Mouse (Mus musculus): ENCODE measurements around the gene Prss16. TPM values are rescaled to one million over a fixed set of nuclear protein-coding genes. Genes with fewer than 3 reads are reported as not detected.

Prss16 gene
- polyA plus RNA-seq, 1 experiment from 2014 or later, result 0.95 TPM

DNA sequence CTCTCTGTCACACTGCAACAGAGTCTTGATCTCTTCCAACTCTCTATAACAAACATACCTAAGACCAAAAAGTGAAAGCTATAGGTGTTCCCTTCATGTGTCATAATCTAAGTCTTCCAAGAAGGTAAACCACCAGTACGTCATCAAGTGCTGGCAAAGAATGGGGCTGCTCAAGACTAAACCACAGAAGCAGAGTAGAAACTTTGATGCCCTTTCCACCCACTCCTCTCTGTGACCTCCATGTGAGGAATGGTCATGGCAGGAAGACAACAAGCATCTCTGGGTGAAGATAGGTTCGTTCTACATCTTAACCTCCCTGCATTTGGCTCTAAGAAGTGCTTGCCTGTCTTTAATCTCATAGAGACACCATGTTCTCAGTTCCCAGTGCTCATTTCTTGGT lies 25.1 kb downstream of the Prss16 start:
- Histone ChIP-seq H3K4me3 (no peak overlapping the region), H3K4me1 (peaks cover 5% of the 10 kb centered on the region; the same call in 1 of the 2 replicates), H3K27ac (no peak overlapping the region), H3K27me3 (peaks cover 47% of the 10 kb centered on the region), H3K9me3 (no peaks in the 10 kb centered on the region), H3K9ac (no peak overlapping the region), H3K4me2 (replicated peaks) (no peak overlapping the region), H3K36me3 (no peaks in the 10 kb centered on the region)
- no peak for ATAC-seq (ENCODE audit: insufficient number of reproducible peaks, insufficient read depth, low FRiP score, low TSS enrichment)
- WGBS, result 89% methylated on average over 2 of the region's 2 CpGs

DNA sequence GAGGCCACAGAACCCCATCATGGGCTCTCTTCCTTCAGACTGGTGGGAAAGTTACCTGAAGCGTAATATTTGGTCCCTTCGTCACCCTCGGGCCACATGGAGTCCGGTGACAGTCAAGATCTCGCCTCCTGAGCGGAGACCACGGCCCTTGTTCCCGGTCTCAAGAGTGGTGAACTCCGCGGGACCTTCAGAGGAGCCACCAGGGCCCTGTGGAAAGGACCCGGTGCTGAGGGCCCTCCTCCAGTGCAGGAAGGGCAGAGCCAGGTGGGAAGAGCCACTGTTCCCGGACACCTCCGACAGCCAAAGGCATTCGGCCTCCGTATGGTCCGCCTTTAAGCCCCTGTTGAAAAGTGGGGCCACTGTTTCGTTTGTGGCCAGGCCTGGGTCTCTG lies 27.7 kb downstream of the Prss16 start:
- no peaks in the 10 kb centered on the region for H3K9me3 ChIP-seq
- H3K27me3 ChIP-seq, result peaks cover 47% of the 10 kb centered on the region
- peak overlapping the region; percentile 51 for H3K4me3 ChIP-seq
- no peaks in the 10 kb centered on the region for H3K36me3 ChIP-seq
- H3K27ac ChIP-seq, result no peak overlapping the region
- WGBS, result 5% methylated on average over 17 of the region's 17 CpGs
- H3K4me1 ChIP-seq, result peaks cover 5% of the 10 kb centered on the region; the same call in 1 of the 2 replicates
- H3K4me2 ChIP-seq (replicated peaks), result peak overlapping the region; percentile 85
- ATAC-seq (ENCODE audit: insufficient number of reproducible peaks, insufficient read depth, low FRiP score, low TSS enrichment), result no peak
- peak overlapping the region; percentile 65 for H3K9ac ChIP-seq

DNA sequence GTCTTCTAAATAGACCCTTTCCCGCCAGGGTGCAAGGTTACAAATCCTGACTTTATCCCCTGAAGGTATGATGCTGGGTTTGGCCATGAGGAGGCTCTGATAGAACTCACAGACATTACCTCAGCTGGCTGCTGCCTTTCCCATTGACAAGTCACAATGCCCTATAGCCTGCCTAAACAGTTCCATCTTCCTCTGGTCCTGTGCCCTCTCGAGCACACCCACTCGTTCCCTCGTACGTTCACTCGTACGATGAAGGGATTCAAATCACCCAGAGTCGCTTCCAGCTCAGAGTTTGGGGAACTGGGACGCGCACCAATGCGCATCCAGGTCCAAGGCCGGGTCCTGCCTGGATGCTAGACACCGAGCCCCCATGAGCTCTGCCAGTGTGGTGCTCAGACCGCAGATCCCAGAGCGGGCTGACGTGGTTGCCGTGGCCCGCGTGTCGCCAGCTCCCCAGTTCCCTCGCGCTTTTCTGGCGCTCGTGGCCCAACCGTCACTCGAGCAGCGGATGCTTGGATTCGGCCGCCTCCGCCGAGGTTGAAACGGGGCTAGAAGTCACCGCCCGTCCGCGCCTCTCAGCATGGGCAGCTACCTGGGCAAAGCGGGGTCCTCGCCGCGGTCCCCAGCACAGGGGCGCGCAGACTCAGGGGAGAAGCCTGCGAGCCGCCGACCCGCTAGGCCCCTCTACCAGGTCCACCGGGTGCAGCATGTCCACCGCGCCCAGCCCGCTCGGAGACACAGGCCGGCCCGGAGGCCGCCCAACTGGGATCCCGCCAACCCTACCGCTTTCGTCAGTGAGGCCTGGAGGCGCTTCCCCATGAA lies 28.4 kb downstream of the Prss16 start, which contains the start of gene Pom121l2:
Gene Pom121l2, plus strand, starts transcription at position 214 of the 822 bp plus-strand sequence.
- H3K27me3 ChIP-seq, result peaks cover 47% of the 10 kb centered on the region
- no peak within 1 kb of the TSS for H3K27ac ChIP-seq
- H3K4me1 ChIP-seq, result peaks cover 5% of the 10 kb centered on the region; the same call in 1 of the 2 replicates
- H3K4me2 ChIP-seq (replicated peaks), result peak within 1 kb of the TSS; percentile 85
- H3K9ac ChIP-seq, result peak within 1 kb of the TSS; percentile 65
- peak within 1 kb of the TSS; percentile 51 for H3K4me3 ChIP-seq
- H3K9me3 ChIP-seq, result no peaks in the 10 kb centered on the region
- under 1% methylated on average over 56 of the region's 58 CpGs for WGBS
- no peaks in the 10 kb centered on the region for H3K36me3 ChIP-seq
- ATAC-seq (ENCODE audit: insufficient number of reproducible peaks, insufficient read depth, low FRiP score, low TSS enrichment), result no peak

DNA sequence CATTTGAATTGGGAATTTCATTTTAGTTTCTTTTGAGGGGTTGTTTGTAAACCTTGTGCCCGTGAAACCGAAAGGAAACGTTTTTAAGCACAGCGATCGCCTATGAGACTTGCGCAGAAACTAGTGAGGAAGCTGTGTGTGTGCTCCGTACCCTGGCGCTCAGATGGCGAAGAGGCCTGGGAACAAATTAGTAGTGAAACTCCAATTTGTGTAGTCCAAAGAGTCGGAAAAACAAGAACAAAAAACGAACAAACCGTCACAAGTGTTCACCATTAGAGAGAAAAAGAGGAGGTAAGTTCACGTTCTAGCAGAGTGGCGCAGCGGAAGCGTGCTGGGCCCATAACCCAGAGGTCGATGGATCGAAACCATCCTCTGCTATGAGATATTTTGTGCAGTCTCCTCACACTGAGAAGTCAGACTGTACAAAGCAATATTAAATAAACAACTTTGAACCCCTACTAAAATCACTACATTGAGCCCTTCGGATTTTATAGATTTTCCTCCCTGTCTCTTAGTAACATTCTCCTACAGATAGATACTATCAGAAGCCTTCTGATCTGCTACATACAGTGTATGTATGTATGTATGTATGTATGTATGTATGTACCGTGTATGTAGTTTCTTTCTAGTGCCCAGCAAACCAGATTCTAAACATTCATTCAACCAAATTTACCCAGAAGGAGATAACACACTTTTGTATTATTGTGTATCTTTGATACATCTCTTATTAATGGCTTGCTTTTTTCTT lies 34.6 kb downstream of the Prss16 start:
- Histone ChIP-seq H3K27ac (peak overlapping the region; percentile 90), H3K36me3 (no peaks in the 10 kb centered on the region), H3K4me2 (replicated peaks) (peak overlapping the region; percentile 35), H3K9ac (peak overlapping the region; percentile 66), H3K27me3 (peaks cover under 1% of the 10 kb centered on the region; the same call in 1 of the 2 replicates), H3K4me3 (peak overlapping the region; percentile 57), H3K9me3 (no peaks in the 10 kb centered on the region), H3K4me1 (no peaks in the 10 kb centered on the region)
- WGBS, result 4% methylated on average over 20 of the region's 20 CpGs
- peak; percentile 86 for ATAC-seq (ENCODE audit: insufficient number of reproducible peaks, insufficient read depth, low FRiP score, low TSS enrichment)

DNA sequence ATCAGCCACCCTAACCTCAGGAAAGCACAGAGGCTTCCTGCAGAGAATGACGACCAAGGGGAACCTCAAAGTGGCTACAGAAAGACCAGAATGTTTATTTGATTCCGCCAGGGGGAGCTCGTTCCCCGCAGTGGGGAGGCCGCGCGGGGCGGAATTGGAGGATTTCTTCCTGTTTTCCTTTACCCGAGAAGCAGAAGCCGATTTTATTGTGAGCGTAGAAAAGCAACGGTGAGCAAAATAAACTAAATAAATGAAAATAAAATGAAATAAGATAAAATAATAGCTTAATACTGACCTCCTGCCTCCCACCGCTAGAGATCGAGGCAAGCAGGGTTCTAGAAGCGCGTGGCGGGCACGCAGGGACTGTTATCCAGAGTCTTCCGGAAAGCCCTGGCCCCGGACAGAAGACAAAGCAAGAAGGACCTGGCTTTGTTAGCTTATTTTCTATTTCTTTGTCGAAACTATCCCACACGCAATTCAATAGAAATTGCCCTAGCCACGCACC lies 35.3 kb downstream of the Prss16 start:
- H3K4me2 ChIP-seq (replicated peaks), result peak overlapping the region; percentile 35
- peak overlapping the region; percentile 90 for H3K27ac ChIP-seq
- peak overlapping the region; percentile 57 for H3K4me3 ChIP-seq
- H3K9ac ChIP-seq, result peak overlapping the region; percentile 66
- no peaks in the 10 kb centered on the region for H3K4me1 ChIP-seq
- ATAC-seq (ENCODE audit: insufficient number of reproducible peaks, insufficient read depth, low FRiP score, low TSS enrichment), result peak; percentile 45; the same call in 1 of the 2 replicates
- H3K36me3 ChIP-seq, result no peaks in the 10 kb centered on the region
- under 1% methylated on average over 23 of the region's 23 CpGs for WGBS
- H3K27me3 ChIP-seq, result no peaks in the 10 kb centered on the region; the same call in 1 of the 2 replicates
- H3K9me3 ChIP-seq, result no peaks in the 10 kb centered on the region

DNA sequence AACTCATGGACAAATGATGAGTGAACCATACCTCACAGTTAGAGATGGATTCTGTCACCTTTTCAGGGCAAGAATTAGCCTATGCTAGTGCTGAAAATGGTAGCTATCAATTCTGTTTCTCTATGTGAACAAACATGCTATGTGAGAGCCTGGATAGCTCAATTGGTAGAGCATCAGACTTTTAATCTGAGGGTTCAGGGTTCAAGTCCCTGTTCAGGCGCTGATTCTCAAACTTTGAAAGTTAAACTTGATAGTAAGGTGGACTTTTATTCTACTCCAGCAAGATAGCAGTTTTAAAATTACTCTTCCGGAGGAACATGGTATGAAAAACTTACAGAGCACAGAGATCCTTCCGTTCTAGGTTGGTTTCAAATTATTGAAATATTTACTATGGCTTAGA lies 37.9 kb downstream of the Prss16 start:
- no peak for ATAC-seq (ENCODE audit: insufficient number of reproducible peaks, insufficient read depth, low FRiP score, low TSS enrichment)
- Histone ChIP-seq H3K4me3 (no peak overlapping the region), H3K27me3 (no peaks in the 10 kb centered on the region), H3K9me3 (no peaks in the 10 kb centered on the region), H3K4me2 (replicated peaks) (no peak overlapping the region), H3K36me3 (no peaks in the 10 kb centered on the region), H3K9ac (no peak overlapping the region), H3K27ac (no peak overlapping the region), H3K4me1 (no peaks in the 10 kb centered on the region)
- WGBS, result 27% methylated on average over 3 of the region's 3 CpGs

DNA sequence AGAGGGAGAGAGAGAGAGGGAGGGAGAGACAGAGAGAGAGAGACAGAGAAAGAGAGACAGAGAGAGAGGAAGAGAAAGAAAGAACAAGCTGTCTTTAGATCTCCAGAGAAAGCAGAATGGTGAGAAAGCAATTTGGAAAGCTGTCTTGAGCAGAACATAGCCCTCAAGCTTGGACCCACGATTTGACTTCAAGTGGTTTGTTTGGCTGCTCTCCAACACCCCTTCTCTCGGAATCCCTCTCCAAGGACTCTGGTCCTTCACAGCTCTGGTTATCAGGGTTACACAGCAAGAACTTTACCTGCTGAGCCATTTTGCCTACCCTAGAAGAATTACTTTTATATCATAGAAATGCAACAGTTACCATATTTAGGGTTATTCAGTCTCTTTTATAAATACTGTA lies 39.7 kb downstream of the Prss16 start:
- 40% methylated on average over 2 of the region's 2 CpGs for WGBS
- H3K4me1 ChIP-seq, result no peaks in the 10 kb centered on the region
- H3K27ac ChIP-seq, result no peak overlapping the region
- ATAC-seq (ENCODE audit: insufficient number of reproducible peaks, insufficient read depth, low FRiP score, low TSS enrichment), result no peak
- H3K36me3 ChIP-seq, result no peaks in the 10 kb centered on the region
- H3K9me3 ChIP-seq, result no peaks in the 10 kb centered on the region
- H3K4me3 ChIP-seq, result no peak overlapping the region
- no peak overlapping the region for H3K9ac ChIP-seq
- no peak overlapping the region for H3K4me2 ChIP-seq (replicated peaks)
- H3K27me3 ChIP-seq, result no peaks in the 10 kb centered on the region

DNA sequence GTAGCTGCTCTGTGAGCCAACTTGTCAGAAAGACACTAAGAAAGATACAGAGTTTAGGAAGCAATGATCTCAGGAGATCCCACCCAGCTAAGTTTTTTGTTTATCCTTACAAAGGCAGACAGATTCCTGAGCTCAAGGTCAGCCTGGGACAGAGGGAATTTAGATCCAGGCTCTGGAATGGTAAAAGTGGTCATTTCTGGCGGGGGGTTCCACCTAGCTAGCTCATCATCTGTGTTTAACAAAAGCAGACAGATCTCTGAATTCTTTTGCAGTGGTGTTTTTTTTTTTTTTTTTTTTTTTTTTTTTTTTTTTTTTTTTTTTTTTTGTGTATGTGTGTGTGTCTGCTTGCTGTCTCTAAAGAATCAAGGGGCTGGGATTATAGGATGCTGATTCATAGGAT lies 40.3 kb downstream of the Prss16 start:
- no peak overlapping the region for H3K4me3 ChIP-seq
- H3K36me3 ChIP-seq, result no peaks in the 10 kb centered on the region
- H3K9ac ChIP-seq, result no peak overlapping the region
- no peaks in the 10 kb centered on the region for H3K27me3 ChIP-seq
- no peak for ATAC-seq (ENCODE audit: insufficient number of reproducible peaks, insufficient read depth, low FRiP score, low TSS enrichment)
- no peak overlapping the region for H3K27ac ChIP-seq
- H3K9me3 ChIP-seq, result no peaks in the 10 kb centered on the region
- H3K4me2 ChIP-seq (replicated peaks), result no peak overlapping the region
- H3K4me1 ChIP-seq, result no peaks in the 10 kb centered on the region
- 60% methylated on average over 1 of the region's 1 CpGs for WGBS

Small RNA genes lying within 50 kb of the gene (microRNA-seq; reads per million reads assigned to microRNA genes)
- gene Gm44390, result not detected
- gene Gm44486, result not detected

Other genes starting within 250 kb of the Prss16 start
- gene Hist1h1b, start 229.1 kb downstream of the Prss16 start, polyA plus RNA-seq (2016; fragmentation: Nextera tagmentation; extraction: Ambion mirVana), result 35.1 and 35.4 TPM in 2 replicates
- 144 and 172 TPM in 2 replicates for gene Hist1h3i, start 226.4 kb downstream of the Prss16 start, polyA plus RNA-seq (2016; fragmentation: Nextera tagmentation; extraction: Ambion mirVana)
- 13.0 and 18.3 TPM in 2 replicates for gene Hist1h2an, start 222.5 kb downstream of the Prss16 start, polyA plus RNA-seq (2016; fragmentation: Nextera tagmentation; extraction: Ambion mirVana)
- gene Hist1h2bp, start 222.3 kb downstream of the Prss16 start, polyA plus RNA-seq (2016; fragmentation: Nextera tagmentation; extraction: Ambion mirVana), result 1.5 and 1.8 TPM in 2 replicates
- gene Hist1h2bq, start 199.5 kb downstream of the Prss16 start, polyA plus RNA-seq (2016; fragmentation: Nextera tagmentation; extraction: Ambion mirVana), result 35.6 and 40.3 TPM in 2 replicates
- gene Hist1h2ao, start 199.3 kb downstream of the Prss16 start, polyA plus RNA-seq (2016; fragmentation: Nextera tagmentation; extraction: Ambion mirVana), result not detected in 2 replicates
- gene Hist1h4m, start 198.0 kb downstream of the Prss16 start, polyA plus RNA-seq (2016; fragmentation: Nextera tagmentation; extraction: Ambion mirVana), result not detected in 2 replicates
- 18.0 and 19.5 TPM in 2 replicates for gene Hist1h4n, start 177.5 kb downstream of the Prss16 start, polyA plus RNA-seq (2016; fragmentation: Nextera tagmentation; extraction: Ambion mirVana)
- gene Hist1h2ap, start 176.2 kb downstream of the Prss16 start, polyA plus RNA-seq (2016; fragmentation: Nextera tagmentation; extraction: Ambion mirVana), result 4,825 and 4,891 TPM in 2 replicates
- 34.0 and 43.6 TPM in 2 replicates for gene Hist1h2br, start 176.0 kb downstream of the Prss16 start, polyA plus RNA-seq (2016; fragmentation: Nextera tagmentation; extraction: Ambion mirVana)
- 21.7 and 23.6 TPM in 2 replicates for gene Zfp184, start 64.6 kb downstream of the Prss16 start, polyA plus RNA-seq (2016; fragmentation: Nextera tagmentation; extraction: Ambion mirVana)
- 0.33 TPM in 1 of 2 replicates, not detected in the other for gene Pom121l2, start 28.5 kb downstream of the Prss16 start, polyA plus RNA-seq (2016; fragmentation: Nextera tagmentation; extraction: Ambion mirVana)
- 8.0 and 8.3 TPM in 2 replicates for gene Hist1h2ah, start 25.8 kb upstream of the Prss16 start, polyA plus RNA-seq (2016; fragmentation: Nextera tagmentation; extraction: Ambion mirVana)
- gene Hist1h2bk, start 26.1 kb upstream of the Prss16 start, polyA plus RNA-seq (2016; fragmentation: Nextera tagmentation; extraction: Ambion mirVana), result 19.4 and 20.1 TPM in 2 replicates
- gene Hist1h4i, start 31.6 kb upstream of the Prss16 start, polyA plus RNA-seq (2016; fragmentation: Nextera tagmentation; extraction: Ambion mirVana), result 26.8 and 29.2 TPM in 2 replicates
- gene Hist1h2ag, start 33.2 kb upstream of the Prss16 start, polyA plus RNA-seq (2016; fragmentation: Nextera tagmentation; extraction: Ambion mirVana), result 117 and 124 TPM in 2 replicates
- 15.2 and 17.7 TPM in 2 replicates for gene Hist1h2bj, start 33.5 kb upstream of the Prss16 start, polyA plus RNA-seq (2016; fragmentation: Nextera tagmentation; extraction: Ambion mirVana)
- not detected in 2 replicates for gene Vmn1r188, start 74.7 kb upstream of the Prss16 start, polyA plus RNA-seq (2016; fragmentation: Nextera tagmentation; extraction: Ambion mirVana)
- not detected in 2 replicates for gene Vmn1r189, start 96.1 kb upstream of the Prss16 start, polyA plus RNA-seq (2016; fragmentation: Nextera tagmentation; extraction: Ambion mirVana)
- gene Vmn1r191, start 174.2 kb upstream of the Prss16 start, polyA plus RNA-seq (2016; fragmentation: Nextera tagmentation; extraction: Ambion mirVana), result not detected in 2 replicates
- gene Vmn1r192, start 181.4 kb upstream of the Prss16 start, polyA plus RNA-seq (2016; fragmentation: Nextera tagmentation; extraction: Ambion mirVana), result not detected in 2 replicates
- gene Vmn1r193, start 213.4 kb upstream of the Prss16 start, polyA plus RNA-seq (2016; fragmentation: Nextera tagmentation; extraction: Ambion mirVana), result not detected in 2 replicates
- not detected in 2 replicates for gene Vmn1r194, start 234.5 kb upstream of the Prss16 start, polyA plus RNA-seq (2016; fragmentation: Nextera tagmentation; extraction: Ambion mirVana)

Measured in embryonic facial prominence, embryonic 12.5 days (tissue).